Mouse (Mus musculus) stomach, postnatal 0 days (tissue): ENCODE measurements around the gene Fmo4. TPM values are rescaled to one million over a fixed set of nuclear protein-coding genes. Genes with fewer than 3 reads are reported as not detected.

ENCODE experiments used
- ATAC-seq: fragments of 200-750 bp; cut with Nextera tagmentation; 2 replicates; pipeline ENCODE4 v1.8.0; 2017; ENCODE audit not compliant: low FRiP score, low TSS enrichment
- DNase-seq: peaks from one replicate; pipeline ENCODE4 v3.0.0-alpha.2; 2016; ENCODE audit warnings: low spot score
- H3K27ac ChIP-seq: fragments of 300-500 bp; sonication (generic); replicated peaks from 2 replicates; pipeline ENCODE4 v1.5.1; 2014; ENCODE audit warnings: mild to moderate bottlenecking, control low read depth
- H3K27me3 ChIP-seq: fragments of 300-500 bp; sonication (generic); 2 replicates; pipeline ENCODE4 v1.6.1; 2014; ENCODE audit warnings: low read length; ENCODE audit not compliant: control insufficient read depth, insufficient read depth
- H3K36me3 ChIP-seq: fragments of 300-500 bp; sonication (generic); 2 replicates; pipeline ENCODE4 v1.6.1; 2014; ENCODE audit warnings: low read length, mixed read lengths; ENCODE audit not compliant: control insufficient read depth, insufficient read depth
- H3K4me1 ChIP-seq: fragments of 300-500 bp; sonication (generic); replicated peaks from 2 replicates; pipeline ENCODE4 v1.6.1; 2014; ENCODE audit warnings: antibody characterized with exemption; ENCODE audit not compliant: control insufficient read depth, insufficient read depth
- H3K4me2 ChIP-seq: fragments of 300-500 bp; sonication (generic); replicated peaks from 2 replicates; pipeline ENCODE4 v1.6.1; 2014; ENCODE audit warnings: low read depth, mild to moderate bottlenecking, control low read depth, moderate library complexity
- H3K4me3 ChIP-seq: fragments of 300-500 bp; sonication (generic); 2 replicates; pipeline ENCODE4 v1.5.1; 2014; ENCODE audit warnings: low read depth, low read length, control low read depth
- H3K9ac ChIP-seq: fragments of 300-500 bp; sonication (generic); 2 replicates; pipeline ENCODE4 v1.6.1; 2014; ENCODE audit warnings: mild to moderate bottlenecking, low read length, control low read depth, mixed read lengths
- H3K9me3 ChIP-seq: fragments of 300-500 bp; sonication (generic); 2 replicates; pipeline ENCODE4 v1.6.1; 2016; ENCODE audit warnings: low read length; ENCODE audit not compliant: control insufficient read depth
- CTCF ChIP-seq: IDR thresholded peaks from 2 replicates; pipeline ENCODE4 v1.5.1; 2016; ENCODE audit warnings: antibody characterized with exemption, low read depth, mild to moderate bottlenecking, moderate library complexity
- EP300 ChIP-seq: optimal IDR thresholded peaks from 2 replicates; pipeline ENCODE3; 2016; ENCODE audit warnings: antibody characterized with exemption
- WGBS: fragments of 180-500 bp; shearing (Covaris S2); extraction: QIAGEN DNeasy Blood & Tissue Kit; methylation state at CpG from one replicate; pipeline ENCODE4 v1.1.7; 2014; 5-methylcytosine and 5-hydroxymethylcytosine counted together
- polyA plus RNA-seq: library from polyadenylated mRNA; unstranded; fragments of >200 nt; fragmentation: Nextera tagmentation; extraction: Ambion mirVana; gene quantifications from 2 replicates; pipeline ENCODE4 v1.2.1, GENCODE M21; 2015

Gene Fmo4
- polyA plus RNA-seq, 1 experiment from 2014 or later = 0.62 TPM

DNA sequence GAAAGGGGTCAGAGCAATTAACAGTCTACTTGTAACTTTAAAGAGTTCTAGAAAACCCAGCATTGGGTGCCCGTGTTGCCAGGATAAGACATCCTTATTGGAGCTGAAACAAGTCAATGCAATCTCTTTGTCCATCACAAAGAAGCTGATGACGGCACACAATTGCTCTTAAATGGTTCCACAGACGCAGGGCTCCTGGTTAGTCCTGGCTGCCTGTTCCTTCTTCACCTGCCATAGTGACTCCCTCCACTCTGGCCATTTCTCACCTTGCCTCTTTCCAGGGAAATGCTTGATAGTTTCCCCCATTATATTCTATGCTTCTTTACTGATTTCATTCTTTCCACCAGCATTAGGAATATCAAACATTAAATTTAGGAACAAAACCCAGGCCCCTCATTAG is 5.2 kb downstream of the Fmo4 start:
- DNase-seq = no peak
- no peak overlapping the region for H3K4me2 ChIP-seq
- no peak overlapping the region for H3K4me3 ChIP-seq
- no peak overlapping the region for H3K27ac ChIP-seq
- no peaks in the 10 kb centered on the region for H3K9me3 ChIP-seq
- no peaks in the 10 kb centered on the region for H3K4me1 ChIP-seq
- WGBS = 79% methylated on average over 3 of the region's 3 CpGs
- no peaks in the 10 kb centered on the region for H3K27me3 ChIP-seq
- no peak overlapping the region for H3K9ac ChIP-seq
- ATAC-seq = no peak
- H3K36me3 ChIP-seq = no peaks in the 10 kb centered on the region
- no peak for TF ChIP-seq EP300
- no peak for TF ChIP-seq CTCF

DNA sequence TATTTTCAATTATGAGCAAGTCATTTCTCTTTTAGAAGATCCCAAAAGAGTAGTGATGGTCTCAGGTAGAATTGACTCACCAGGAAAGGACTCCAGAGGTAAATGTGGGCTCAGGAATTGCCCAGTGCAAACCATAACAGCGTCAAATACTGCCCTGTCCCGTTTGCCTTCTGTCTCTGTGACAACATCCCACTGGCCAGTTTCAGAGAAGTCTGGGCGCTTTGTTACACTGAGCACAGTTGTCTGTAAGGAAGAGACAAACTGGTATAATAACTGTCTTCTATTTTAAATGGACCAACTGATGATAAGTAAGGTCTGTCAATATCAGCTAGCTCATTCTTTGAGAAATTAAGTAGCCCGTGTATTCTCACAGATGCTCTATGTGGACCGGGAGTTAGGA is 6.3 kb downstream of the Fmo4 start:
- H3K4me2 ChIP-seq = no peak overlapping the region
- no peak overlapping the region for H3K4me3 ChIP-seq
- H3K36me3 ChIP-seq = no peaks in the 10 kb centered on the region
- no peak overlapping the region for H3K9ac ChIP-seq
- WGBS = 78% methylated on average over 5 of the region's 5 CpGs
- DNase-seq (no peak), ATAC-seq (no peak)
- no peak for TF ChIP-seq EP300
- TF ChIP-seq CTCF = no peak
- H3K9me3 ChIP-seq = no peaks in the 10 kb centered on the region
- H3K27me3 ChIP-seq = no peaks in the 10 kb centered on the region
- no peaks in the 10 kb centered on the region for H3K4me1 ChIP-seq
- no peak overlapping the region for H3K27ac ChIP-seq

DNA sequence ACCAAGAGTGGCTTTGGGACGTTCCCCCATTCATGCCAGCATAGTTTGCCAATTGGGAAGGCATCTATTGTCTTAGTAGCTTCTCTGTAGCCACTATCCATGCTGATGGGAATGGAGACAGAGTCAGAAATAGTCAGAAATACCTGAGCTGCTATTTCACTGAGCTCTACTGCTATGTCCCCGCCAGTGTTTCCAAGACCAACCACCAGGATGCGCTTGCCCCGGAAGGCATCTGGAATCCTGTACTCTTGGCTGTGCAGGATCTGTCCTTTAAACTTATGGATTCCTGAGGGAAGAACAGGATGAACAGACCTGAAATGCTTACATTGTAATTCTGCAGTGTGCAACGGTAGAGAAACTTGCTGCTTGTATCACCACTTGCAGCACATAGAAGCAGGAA is 8.8 kb downstream of the Fmo4 start:
- Histone ChIP-seq H3K4me2 (no peak overlapping the region), H3K9me3 (no peaks in the 10 kb centered on the region), H3K36me3 (no peaks in the 10 kb centered on the region), H3K4me1 (no peaks in the 10 kb centered on the region), H3K4me3 (no peak overlapping the region), H3K9ac (no peak overlapping the region), H3K27me3 (no peaks in the 10 kb centered on the region), H3K27ac (no peak overlapping the region)
- DNase-seq (peak; percentile 19), ATAC-seq (no peak)
- TF ChIP-seq CTCF (peak; percentile 57), EP300 (no peak)
- 57% methylated on average over 5 of the region's 5 CpGs for WGBS

DNA sequence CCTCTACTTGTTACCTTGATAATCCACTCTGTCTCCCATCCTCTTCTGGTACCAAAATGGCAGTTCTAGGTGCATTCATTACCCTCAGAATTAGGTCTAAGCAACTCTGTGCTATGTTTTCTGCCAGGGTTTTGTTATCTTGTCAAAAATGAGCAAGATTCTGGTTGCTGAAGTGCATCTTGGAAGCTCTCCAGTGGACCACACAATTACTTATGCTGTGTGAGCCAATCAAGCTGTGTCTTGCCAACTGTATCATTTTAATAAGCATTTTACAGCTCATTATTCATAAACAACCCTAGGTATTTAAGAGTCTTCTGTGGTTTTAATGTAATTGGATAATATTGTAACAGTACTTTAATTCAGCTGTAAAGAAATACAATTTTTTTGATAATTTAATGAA is 17.3 kb downstream of the Fmo4 start:
- Histone ChIP-seq H3K4me3 (no peak overlapping the region), H3K9me3 (no peaks in the 10 kb centered on the region), H3K4me2 (no peak overlapping the region), H3K27me3 (no peaks in the 10 kb centered on the region), H3K36me3 (no peaks in the 10 kb centered on the region), H3K27ac (no peak overlapping the region), H3K9ac (no peak overlapping the region), H3K4me1 (no peaks in the 10 kb centered on the region)
- ATAC-seq = no peak
- no peak for DNase-seq
- no peak for TF ChIP-seq CTCF
- TF ChIP-seq EP300 = no peak

DNA sequence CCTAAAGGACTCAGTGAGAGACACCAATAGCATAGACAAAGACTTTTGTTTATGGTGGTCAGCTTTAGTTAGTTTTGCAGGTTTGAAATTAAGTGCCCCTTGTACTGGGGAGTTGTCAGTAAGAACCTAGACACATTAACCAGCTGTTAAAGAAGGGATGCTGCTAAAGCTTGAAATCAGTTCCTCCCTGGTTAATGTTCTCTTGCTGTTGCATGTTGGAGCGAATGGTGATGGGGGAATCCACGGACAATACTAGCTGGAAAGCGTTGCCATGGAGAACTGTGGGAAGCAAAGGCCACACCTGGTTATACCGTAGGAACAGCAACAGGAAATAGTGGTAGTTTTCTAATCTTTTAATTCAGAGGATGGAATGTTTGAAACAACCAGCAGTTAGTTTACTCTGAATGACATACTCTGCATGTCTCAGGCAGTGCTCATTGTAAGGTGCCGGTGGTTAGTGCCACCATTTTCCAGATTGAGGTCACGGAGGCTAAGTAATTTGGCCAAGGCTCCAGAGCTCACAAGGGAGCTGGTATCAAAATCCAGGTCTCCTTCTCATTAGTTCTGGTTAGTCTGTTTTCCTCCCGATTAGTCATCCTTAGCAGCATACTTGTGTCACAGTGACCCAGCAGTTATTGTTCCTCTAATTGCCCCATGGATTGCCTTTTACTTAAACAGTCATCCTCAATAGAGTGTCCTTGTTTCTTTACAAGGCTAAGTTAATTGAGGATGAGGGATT is 21.3 kb downstream of the Fmo4 start:
- Histone ChIP-seq H3K27me3 (no peaks in the 10 kb centered on the region), H3K27ac (no peak overlapping the region), H3K4me1 (no peaks in the 10 kb centered on the region), H3K4me3 (no peak overlapping the region), H3K9me3 (no peaks in the 10 kb centered on the region), H3K9ac (no peak overlapping the region), H3K36me3 (no peaks in the 10 kb centered on the region), H3K4me2 (no peak overlapping the region)
- TF ChIP-seq EP300 = no peak
- TF ChIP-seq CTCF = no peak
- ATAC-seq (no peak), DNase-seq (no peak)
- 41% methylated on average over 7 of the region's 7 CpGs for WGBS

DNA sequence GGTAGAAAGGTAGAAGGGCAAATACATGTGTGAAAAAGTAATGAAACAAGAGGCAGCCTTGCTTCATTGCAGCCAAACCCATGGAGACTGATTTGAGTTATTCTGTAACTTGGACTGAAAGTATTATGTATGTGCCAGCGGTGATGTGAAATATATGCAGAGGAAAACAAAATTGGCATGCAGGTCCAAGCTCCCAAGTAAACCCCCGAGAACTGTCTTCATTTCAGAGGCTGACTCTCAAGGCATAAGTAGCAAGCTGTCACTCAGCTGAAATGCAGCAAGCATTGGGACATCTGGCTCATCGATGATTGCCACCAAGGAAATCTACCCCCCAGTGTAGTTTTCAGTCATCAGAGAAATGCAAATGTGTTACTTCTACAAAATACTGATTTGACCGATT is 28.6 kb downstream of the Fmo4 start:
- H3K36me3 ChIP-seq = no peaks in the 10 kb centered on the region
- 85% methylated on average over 4 of the region's 4 CpGs for WGBS
- no peaks in the 10 kb centered on the region for H3K4me1 ChIP-seq
- H3K27ac ChIP-seq = no peak overlapping the region
- H3K4me3 ChIP-seq = no peak overlapping the region
- H3K9ac ChIP-seq = no peak overlapping the region
- no peak for ATAC-seq
- no peak overlapping the region for H3K4me2 ChIP-seq
- H3K9me3 ChIP-seq = no peaks in the 10 kb centered on the region
- no peak for DNase-seq
- TF ChIP-seq CTCF (no peak), EP300 (no peak)
- H3K27me3 ChIP-seq = no peaks in the 10 kb centered on the region
